Mouse (Mus musculus): Measurements from ENCODE around the gene Slc36a3.
A peak's percentile ranks its signal among the peaks of the same experiment; 100 is the strongest.
"Not testable (repeated sequence)": the region's sequence is repeated elsewhere in the genome, so short reads cannot be mapped to it uniquely, and the experiment has no call there.

Gene Slc36a3

DNA sequence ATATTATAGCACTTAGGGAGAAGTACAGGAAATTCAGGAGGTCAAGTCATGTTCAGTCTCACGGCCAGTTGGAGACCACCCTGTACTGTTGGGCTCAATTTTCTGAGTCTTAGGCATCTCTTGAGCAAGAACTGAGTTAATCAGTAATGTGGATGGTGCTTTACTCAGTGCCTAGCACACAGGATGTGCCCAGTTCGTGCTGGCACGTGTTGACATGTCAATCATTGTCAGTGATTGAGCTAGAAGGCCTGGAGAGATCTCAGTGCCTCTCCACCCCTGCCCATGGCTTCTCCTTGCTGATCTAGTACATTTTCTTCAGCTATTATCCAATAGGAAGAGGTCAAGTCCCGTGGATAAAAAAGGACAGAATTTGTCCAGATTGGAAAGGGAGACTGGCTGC lies 46.1 kb downstream of the Slc36a3 start:
- no peak for DNase-seq

DNA sequence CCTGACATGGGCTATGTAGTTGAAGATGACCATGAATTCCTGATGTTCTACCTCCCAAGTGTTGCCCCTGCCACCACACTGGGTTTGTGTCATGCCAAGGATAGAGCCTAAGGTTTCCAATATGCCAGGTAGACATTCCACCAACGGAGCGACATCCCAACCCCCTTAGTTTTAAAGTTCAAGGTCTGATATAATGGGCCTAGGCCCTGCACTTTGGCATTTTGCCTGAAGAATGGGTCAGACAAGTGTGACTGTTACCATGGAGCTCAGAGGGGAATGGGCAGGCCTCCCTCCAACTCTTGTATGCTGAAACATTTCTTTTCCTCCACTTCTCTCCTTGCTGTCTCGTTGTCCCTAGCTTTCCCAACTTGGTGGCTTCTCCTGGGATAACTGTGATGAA lies 48.3 kb downstream of the Slc36a3 start:
- no peak for DNase-seq

DNA sequence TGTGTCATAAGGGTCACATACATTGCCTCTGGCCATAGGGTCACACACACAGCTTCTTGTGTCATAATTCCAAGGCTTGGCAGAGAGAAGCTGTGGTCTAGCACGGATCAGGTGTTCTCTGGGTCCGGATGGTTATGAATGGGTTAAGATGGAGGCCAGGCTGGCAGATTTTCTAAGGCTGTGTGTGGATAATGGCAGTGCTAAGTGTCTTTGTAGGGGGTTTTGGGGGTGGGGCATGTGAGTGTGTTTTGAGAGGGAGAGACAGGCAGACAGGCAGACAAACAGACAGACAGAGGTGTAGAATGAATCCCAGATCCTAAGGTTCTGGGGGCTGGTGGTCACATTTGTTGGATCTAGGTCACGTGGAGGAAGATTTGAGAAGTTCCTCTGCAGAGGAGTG lies 49.5 kb downstream of the Slc36a3 start:
- DNase-seq = no peak

DNA sequence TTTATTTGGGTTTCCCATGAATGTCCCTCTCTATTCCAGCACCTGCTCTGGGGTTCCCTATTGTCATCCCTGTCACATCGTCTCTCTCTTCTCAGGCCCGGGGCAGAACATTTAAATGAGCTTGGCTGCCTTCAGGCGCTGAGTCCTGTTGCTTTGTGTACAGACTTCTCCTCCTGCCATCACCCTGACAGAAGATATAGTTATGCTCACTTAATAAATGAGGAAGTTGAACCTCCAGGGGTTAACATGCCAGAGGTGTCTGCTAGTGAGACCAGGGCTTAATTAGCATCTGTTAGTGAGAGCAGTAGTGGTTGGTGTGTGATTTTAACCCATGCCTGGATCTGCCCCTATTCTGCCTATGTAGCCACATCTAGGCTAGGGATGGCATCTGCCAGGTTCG lies 51.6 kb downstream of the Slc36a3 start:
- DNase-seq = no peak

DNA sequence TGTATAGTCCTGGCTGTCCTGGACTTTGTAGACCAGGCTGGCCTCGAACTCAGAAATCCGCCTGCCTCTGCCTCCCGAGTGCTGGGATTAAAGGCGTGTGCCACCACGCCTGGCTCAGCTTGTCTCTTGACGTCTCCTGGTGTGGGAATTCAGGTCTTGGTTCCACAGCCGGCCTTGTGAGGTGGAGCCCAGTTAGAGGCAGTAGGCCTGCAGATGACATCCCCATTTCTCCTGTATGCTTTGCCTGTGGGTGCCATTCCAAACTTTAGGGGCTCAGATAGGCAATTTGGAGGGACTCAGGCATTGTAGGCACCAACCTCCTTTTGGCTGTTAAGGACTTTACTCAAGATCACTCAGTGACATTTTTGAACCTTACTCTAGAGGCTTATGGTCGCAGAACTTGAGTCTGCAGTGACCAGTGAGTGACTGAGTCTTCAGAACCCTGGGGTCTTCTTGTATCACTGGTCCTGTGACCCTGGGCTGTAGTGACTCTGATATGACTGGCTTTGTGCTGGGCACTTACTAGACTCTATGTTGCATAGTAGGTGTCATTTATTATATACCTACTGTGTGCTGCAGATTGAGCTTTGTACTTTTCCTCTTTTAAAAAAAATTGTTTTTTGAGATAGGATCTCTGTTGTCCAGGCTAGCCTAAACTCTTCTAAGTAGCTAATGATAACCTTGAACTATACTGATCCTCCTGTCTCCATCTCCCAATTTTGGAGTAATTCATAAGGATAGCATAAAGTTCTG lies 52.3 kb downstream of the Slc36a3 start:
- DNase-seq = peak; percentile 57

DNA sequence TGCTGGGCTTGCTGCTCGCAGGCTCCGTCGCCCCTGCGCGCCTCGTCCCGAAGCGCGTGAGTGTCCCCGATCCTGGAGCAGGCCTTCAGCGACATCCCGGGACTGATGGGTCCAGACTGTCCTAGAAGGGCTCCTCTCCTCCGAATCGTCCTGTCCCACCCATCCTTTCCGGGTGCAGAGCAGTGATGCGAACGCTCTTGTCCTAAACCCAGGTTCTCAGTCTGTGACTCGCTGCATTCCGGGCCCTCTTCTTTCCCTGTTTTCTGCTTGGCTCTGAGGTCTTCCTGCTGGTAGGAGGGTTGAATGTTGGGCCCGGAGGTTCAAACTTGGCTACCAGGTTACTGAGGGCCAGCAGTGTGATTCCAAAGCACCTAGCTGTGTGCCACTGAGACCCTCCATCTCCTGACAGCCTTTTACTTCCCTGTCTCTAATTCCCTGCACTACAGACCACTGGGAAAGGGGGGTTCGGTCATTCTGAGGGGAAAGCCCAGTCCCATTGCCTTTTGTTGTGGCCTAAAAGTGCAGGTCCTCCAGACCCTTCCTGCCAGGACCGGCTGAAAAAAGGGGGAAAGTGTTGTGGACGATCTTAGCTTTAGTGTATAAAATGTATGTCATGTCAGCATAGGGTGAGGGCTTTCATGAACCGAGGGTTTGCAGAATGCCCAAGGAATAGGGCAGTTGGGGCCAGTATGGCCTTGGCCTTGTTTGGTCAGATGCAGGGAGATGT lies 53.2 kb downstream of the Slc36a3 start:
- DNase-seq = peak; percentile 68

DNA sequence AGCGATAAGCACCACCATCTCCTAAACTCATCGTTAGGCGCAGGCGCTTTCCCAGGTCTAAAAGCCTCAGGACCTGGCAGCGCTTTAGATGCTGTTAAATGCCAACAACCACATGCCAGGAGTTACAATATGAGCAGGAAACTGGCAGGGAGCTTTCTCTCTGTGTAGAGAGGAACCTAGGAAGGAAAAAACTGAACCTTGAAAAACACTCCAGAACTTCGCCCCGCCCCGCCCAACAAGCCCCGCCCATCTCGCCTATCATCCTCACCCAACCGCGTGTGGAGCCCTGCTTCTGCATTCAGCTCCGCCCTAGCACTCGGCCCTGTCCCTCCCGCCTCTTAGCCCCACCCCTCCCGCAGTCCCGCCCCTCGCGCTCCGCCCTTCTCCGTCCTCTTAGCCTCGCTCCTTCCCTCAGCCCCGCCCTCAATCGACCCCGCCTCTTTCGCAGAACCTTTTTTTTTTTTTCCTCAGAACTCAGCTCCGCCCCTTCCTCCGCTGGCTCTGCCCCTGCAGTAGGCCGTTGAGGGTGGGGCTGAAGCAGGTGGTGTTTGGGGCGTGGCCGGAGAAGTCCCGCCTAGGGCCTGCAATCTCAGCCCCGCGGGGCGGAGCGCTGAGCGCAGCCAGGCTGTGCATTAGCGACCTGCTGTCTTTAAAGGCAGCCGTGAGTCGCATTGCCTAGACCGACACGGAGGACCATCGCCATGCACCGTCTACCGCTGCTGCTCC lies 53.9 kb downstream of the Slc36a3 start, which contains the start of gene Gm2a:
TSS of gene Gm2a (plus strand) at position 653 of the 726 bp plus-strand sequence.
- peak; percentile 98 for DNase-seq

DNA sequence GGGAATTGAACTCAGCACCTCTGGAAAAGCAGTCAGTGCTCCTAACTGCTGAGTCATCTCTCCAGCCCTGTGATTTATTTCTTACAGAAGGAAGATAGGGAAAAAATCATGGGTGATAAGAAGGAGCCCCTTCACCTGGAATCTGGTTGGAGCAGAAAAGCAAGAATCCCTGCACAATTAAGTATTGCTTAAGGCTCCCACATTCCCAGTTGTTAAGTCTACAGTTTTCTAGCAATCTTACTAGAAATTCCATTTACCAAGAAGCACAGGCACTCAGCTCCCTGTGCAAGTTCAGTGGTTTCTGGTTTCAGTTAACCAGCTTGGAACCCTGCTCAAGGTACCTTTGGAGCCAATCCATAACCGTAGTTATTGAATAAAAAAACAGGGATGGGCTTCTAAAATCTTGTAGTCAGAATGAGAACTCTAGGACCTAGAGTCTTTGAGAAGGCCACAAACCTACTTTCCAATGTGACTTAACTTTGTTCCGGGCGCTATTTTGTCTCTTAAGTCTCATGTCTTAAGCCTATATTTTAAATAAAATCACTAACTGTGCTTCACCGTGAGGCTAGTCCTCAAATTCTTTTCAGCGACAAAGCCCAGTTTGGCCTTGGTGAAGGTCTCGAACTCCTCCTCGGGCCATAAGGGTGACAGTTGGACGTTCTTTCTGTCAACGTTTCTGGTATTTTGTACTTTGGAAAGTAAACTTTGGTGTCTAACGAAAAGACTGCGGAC lies 54.6 kb downstream of the Slc36a3 start:
- no peak for DNase-seq

DNA sequence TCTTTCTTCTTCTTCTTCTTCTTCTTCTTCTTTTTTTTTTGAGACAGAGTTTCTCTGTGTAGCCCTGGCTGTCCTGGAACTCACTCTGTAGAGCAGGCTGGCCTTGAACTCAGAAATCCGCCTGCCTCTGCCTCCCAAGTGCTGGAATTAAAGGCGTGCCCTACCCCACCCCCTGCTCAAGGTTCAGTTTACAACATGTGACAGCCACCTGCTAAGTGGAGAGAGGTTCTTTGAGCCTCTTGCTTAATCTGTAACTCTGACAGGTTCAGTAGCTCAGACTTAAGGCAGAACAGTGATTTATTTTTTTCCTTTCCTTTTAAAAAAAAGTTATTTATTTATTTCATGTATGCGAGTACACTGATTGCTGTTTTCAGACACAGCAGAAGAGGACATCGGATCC lies 55.2 kb downstream of the Slc36a3 start:
- DNase-seq = not testable (repeated sequence)

DNA sequence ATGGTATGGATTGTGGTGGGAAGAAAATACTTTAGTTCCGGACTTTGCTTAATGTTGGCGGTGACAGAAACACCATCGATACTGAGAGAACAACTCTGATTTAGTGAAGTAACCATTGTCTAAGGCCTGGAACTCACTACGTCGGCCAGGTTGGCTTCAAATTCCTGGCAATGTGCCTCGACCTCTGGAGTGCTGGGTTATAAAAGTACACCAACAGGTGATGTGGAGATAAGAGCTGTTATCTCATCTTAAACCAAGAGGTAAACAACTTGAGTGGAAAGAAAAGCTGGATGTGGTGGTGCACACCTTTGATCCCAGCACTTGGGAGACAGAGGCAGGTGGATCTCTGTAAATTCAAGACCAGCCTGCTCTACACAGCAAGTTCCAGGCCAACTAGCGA lies 58.4 kb downstream of the Slc36a3 start:
- DNase-seq = no peak

DNA sequence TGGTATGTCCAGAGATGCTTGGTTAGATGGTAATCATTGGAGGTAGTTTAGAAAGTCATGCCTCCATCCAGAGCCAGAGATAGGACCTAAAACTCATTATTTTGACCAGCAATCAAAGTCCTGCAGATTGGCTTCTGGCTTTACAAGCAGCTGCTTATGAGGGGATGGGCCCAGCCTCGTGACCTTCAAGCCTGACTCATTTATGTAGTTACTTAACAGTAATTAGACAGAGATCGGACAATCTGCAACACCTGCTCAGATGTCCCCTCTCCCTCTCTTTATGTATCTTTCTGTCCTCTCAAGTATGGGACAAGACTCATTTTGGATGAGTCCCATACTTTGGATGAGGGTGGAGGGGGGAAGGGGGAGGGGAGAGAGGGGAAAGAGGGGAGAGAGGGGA lies 61.6 kb downstream of the Slc36a3 start:
- DNase-seq = no peak

DNA sequence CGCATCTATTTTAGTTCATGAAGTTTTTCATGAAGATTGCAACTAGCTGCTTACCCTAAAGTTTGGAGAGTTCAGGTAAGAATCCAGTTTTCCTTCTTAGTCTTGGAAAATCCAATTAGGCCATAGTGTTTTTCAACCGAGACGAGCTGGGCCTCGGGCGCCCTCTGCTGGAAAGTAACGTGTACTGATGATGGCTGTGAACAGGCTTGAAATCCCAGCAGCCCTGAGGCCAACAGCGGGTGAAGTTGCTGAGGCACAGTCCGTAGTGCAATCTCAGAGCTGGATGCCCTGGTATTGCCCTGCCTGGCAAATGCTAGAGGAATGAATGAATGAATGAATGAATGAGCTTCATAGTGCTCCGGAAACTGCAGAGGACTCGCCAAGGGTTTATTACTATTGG lies 64.5 kb downstream of the Slc36a3 start:
- DNase-seq = peak; percentile 56

DNA sequence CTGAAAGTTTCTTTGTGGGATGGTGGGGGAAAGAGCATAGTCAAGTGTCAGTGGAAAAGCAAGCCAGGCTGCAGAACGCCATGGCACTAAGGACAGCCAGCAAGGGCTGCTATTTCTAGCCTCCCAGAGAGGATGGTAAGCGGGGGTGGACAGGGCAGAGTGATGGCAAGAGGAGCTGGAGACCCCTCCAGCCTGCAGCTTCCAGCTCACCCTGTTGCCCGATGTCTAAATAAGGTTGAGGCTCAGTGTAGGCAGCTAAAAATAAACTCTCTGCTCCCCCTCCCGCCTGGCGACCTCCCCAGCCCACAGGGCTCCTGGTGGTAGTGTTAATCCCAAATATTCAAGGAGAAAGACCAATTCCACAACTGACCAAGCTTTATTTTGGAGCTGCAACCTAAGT lies 66.1 kb downstream of the Slc36a3 start:
- no peak for DNase-seq

DNA sequence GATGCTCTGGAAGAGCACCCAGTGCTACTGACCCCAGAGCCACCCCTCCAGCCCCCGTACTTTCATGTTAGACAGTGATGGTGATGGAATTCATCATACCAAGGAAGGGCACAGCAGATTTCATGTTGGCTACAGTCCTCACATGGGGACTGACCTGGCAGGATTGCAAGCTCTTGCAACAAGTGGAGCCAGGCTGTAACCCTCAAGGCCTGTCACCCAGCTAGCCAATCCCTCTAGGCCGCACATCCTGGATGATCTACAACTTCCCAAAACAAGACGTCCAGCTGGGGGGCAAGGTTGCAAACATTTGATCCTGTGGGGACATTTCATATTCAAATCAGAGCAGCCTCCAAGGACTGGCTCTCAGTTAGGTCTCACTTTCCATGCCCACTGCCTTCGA lies 66.9 kb downstream of the Slc36a3 start:
- no peak for DNase-seq

DNA sequence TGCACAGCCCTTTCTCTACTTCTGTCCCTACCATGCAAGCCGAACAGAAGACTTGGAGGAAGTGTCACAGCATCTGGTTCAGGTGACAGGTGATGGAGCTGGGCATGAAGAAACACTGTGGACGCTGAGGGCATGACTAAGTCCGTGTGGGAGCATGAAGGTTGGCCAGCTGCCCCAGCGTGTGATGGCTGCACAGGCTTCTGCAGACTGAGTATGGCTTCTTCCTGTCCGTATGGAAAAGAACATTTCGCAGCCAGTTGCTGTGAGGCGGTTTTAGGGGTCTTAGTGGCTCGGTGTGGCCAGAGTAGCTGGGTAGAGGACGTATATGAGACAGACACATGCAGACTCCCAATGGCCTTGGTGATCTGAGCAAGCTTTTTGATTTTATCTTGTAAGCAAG lies 70.3 kb downstream of the Slc36a3 start:
- DNase-seq = no peak

DNA sequence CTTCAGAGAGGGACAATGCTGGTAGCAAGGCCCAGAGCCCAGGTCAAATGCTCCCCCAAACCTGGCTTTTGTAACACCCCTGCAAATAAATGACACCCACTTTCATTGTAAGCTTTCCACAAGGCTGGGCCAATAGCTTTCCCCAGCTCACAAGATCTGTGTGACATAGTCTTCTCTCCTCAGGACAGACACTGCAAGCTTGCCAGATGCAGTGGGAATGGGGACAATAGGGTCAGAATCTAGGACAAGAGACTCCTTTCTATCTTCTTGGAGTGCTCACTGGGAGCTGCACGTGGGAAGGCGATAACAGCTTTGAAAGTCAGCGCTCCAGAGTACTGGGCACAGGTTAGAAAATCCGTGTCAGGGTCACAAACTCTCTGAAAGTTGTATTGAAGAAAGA lies 72.3 kb downstream of the Slc36a3 start:
- DNase-seq = no peak

DNA sequence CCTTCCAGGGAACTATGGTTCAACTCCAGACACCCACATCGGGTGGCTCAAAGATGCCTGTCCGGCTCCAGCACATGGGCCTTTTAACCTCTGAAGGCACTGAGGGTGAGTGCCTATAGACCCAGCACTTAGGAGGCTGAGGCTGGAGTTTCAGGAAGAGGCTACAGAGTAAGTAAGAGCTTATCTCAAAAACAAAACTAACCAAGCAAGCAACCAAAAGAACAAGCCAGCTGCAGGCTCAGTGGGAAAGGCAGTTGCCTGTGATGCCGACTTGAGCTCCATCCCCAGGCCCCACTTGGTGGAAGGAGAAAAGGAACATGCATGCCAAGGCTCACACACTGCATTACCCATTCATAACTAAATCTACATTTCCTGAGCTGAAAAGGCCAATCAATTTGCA lies 73.0 kb downstream of the Slc36a3 start:
- no peak for DNase-seq

DNA sequence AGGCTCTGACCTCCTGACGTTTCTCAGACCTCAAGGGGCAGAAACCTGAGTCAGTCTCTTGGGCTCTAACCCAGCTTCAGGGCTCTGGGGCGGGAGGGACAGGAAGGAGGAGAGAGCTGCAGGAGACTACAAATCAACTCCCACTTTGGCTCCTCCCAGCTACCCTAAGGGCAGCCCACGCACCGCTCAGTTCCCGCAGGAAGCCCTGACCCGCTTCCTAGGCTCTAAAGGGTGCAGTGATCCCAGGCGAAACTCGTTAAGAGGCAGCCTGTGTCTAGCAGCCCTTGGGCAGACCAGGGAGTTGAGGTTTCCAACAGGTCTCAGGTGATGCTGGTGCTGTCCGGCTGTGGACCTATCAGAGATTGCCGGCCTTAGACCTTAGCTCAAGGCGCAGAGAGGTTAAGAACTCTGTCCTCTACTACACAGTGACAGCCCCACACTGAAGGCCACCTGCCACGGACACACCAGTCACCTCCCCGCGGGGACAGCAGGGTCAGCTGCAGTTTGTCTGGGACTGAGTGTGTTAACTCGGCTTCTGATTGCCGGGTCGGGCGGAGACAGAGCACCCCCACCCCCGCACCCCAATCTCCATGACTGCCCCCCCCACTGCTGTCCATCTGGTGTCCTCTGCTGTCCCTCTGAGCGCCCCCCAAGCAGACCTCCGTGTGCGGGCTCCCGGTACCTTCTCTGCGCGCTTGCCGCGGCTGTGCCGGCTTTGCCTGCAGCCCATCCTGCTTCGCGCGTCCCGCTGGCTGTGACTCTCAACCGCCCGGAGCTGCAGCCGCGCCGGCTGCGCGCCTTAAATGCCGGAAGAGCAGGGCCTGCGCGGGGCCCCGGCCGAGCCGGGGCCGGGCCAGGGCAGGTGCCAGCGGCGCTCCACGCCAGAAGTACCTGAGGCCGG lies 73.9 kb downstream of the Slc36a3 start, which contains the start of gene Ccdc69:
TSS of gene Ccdc69 (minus strand) at position 801 of the 901 bp plus-strand sequence.
- DNase-seq = peak; percentile 75

DNA sequence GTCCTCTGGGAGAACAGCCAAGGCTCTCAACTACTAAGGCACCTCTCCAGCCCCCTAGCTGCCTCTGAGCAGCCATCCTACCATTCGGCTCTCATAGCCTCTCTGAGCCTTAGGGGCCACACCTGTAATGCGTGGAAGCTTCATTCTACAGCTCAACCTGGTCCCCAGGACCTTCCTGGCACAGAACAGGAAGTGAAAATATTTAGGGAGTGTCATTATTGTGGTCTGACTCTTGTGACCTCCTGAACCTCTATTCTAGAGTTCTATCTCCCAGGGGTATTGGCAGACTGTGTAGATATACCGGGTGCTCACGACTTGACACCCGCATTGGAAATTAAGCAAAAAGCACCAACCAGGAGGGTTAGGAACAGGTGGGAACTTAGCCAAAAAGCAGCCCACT lies 75.3 kb downstream of the Slc36a3 start:
- DNase-seq = no peak

DNA sequence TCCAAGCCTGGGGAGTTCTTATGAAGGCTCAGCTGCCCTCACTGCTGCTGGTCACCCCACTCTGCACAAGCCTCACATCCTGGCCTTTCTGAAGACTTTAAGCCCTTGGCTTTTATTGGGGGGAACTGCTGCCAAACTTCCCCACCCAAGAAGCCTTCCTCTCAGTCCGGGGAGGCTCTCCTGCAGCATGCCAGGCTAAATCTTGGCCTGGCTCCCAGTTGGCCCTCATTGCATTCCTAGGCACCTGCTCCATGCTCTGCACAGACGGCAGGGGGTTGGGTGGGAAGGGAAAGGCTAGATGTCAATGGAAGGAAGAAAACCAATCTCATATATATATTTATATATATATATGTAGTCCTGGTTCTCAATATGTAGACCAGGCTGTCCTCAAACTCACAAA lies 75.9 kb downstream of the Slc36a3 start:
- peak; percentile 87 for DNase-seq
